Mouse (Mus musculus): ENCODE measurements around the gene Pigt. TPM values are rescaled to one million over a fixed set of nuclear protein-coding genes. Genes with fewer than 3 reads are reported as not detected.

Pigt gene
- 100 to 1,000 TPM in 1 of 2 experiments, 10 to 100 TPM in 1; 77.8 to 142 TPM for polyA plus RNA-seq (2012; fragmentation: generic; extraction: Trizol)

GRCm38 (mm10) chr2:164496847-164497690 lies at the start of gene Pigt:
TSS of gene Pigt (plus strand) at chr2:164497520.

DNA sequence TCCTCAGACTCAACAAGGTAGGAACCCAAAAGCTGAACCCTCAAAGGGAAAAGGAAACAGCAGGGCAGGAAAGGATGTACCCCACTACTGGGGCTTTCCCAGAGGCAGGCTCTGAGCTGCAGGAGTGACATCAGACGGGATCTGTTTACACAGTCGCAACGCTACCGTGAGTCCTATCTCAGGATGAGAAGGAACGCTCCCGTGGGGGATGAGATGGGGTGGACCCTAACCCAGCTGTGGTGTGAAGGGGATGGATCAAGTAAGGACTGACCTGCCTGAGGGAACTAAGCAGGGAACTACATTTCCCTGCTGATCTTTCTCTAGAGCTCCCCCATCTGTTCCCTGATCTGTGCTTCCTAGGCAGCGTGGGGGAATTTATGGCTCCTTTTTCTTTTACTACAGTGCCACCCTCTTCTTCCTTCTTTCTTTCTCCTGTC lies 40.4 kb upstream of the Pigt start, which contains the start of gene Sys1:
Gene Sys1 (plus strand): TSS at position 101 of the 437 bp plus-strand sequence.

DNA sequence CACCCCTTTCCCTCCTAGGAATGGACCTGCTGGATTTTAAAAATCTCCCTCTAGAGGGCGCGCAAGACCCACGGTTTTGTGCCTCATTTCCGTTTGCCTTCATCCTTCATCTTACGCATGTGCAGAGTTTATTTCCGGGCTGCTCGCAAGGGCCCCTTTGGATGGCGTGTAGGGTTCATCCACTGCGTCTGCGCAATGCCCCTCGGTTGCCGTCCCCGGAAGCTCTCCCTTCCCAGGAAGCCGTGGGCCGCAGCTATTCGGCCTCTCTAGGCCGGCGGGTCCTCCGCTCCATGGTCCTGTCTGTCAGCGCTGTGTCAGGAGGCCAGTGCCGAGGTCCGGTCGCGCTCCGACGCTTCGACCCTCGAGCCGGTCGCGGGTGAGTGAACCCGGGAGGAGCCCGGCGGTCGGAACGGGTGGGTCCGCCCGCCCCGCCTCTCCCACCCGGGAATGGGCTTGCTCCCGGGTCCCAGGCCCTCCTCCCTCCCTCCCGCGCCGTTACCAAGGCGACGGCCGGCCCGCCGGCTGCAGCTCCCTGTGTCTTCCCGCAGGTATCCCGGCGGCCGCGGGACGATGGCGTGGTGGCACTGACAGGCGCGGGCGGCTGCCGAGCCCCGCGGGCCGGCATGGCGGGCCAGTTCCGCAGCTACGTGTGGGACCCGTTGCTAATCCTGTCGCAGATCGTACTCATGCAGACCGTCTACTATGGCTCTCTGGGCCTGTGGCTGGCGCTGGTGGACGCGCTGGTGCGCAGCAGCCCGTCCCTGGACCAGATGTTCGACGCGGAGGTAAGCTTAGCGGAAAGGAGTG lies 36.4 kb upstream of the Pigt start, which contains the start of gene Gm20458:
Gene Gm20458 (plus strand): TSS at position 223 of the 807 bp plus-strand sequence.

GRCm38 (mm10) chr2:164473624-164474023 lies 23.7 kb upstream of the Pigt start, which contains the start of gene Trp53tg5:
TSS of gene Trp53tg5 (minus strand) at chr2:164473724.

DNA sequence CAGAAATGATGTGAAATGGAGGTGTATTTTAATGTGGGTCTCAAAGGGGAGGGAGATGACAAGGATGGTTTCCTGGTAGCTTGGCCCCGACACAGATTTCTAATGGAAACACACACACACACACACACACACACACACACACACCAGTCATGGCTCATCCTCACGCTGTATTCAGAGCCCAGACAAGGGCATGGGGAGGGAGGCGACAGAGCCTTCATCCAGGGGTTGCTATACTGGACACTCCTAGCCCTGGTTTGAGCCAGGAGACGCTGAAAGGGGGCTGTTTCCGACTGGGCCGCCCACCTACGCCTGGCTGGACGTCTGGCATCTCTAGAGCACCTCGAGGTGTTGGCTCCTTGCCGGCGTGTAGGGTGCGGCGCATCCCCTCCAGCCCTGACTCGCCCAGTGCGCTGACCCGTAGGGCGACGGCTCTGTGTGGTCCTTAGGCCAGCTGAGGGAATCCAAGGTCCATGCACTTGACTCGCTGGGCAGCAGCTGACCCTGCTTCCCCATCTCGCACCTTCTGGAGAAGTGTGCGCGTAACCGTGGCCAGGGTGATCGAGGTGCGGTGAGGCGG lies 11.6 kb upstream of the Pigt start, which contains the start of gene Dbndd2:
Gene Dbndd2 (plus strand): TSS at position 426 of the 577 bp plus-strand sequence.

Other genes with a start within 250 kb of the Pigt start
- gene Svs3b, start 240.9 kb upstream of the Pigt start, polyA plus RNA-seq (2012; fragmentation: generic; extraction: Trizol), result not detected
- gene Svs4, start 219.1 kb upstream of the Pigt start, polyA plus RNA-seq (2012; fragmentation: generic; extraction: Trizol), result not detected
- not detected for gene Svs3a, start 208.3 kb upstream of the Pigt start, polyA plus RNA-seq (2012; fragmentation: generic; extraction: Trizol)
- gene Svs6, start 180.8 kb upstream of the Pigt start, polyA plus RNA-seq (2012; fragmentation: generic; extraction: Trizol), result not detected
- not detected for gene Svs5, start 164.8 kb upstream of the Pigt start, polyA plus RNA-seq (2012; fragmentation: generic; extraction: Trizol)
- gene Slpi, start 108.4 kb upstream of the Pigt start, polyA plus RNA-seq (2012; fragmentation: generic; extraction: Trizol), result 1 to 10 TPM; 5.8 to 9.0 TPM
- under 1 TPM in 1 of 2 experiments, not detected in 1; 0.02 TPM for gene Rbpjl, start 94.4 kb upstream of the Pigt start, polyA plus RNA-seq (2012; fragmentation: generic; extraction: Trizol)
- 1 to 10 TPM in 1 of 2 experiments, under 1 TPM in 1; 0.02 to 1.3 TPM for gene Matn4, start 92.4 kb upstream of the Pigt start, polyA plus RNA-seq (2012; fragmentation: generic; extraction: Trizol)
- gene Sdc4, start 53.6 kb upstream of the Pigt start, polyA plus RNA-seq (2012; fragmentation: generic; extraction: Trizol), result 100 to 1,000 TPM in 1 of 2 experiments, 10 to 100 TPM in 1; 15.9 to 107 TPM
- gene Sys1, start 40.6 kb upstream of the Pigt start, polyA plus RNA-seq (2012; fragmentation: generic; extraction: Trizol), result 10 to 100 TPM; 54.4 to 73.3 TPM
- gene Gm20458, start 36.6 kb upstream of the Pigt start, polyA plus RNA-seq (2012; fragmentation: generic; extraction: Trizol), result 10 to 100 TPM; 15.0 to 18.1 TPM
- not detected for gene Trp53tg5, start 23.8 kb upstream of the Pigt start, polyA plus RNA-seq (2012; fragmentation: generic; extraction: Trizol)
- gene Dbndd2, start 11.4 kb upstream of the Pigt start, polyA plus RNA-seq (2012; fragmentation: generic; extraction: Trizol), result 1 to 10 TPM; 6.0 to 8.9 TPM
- gene Wfdc2, start 64.9 kb downstream of the Pigt start, polyA plus RNA-seq (2012; fragmentation: generic; extraction: Trizol), result not detected
- not detected for gene Spint3, start 75.9 kb downstream of the Pigt start, polyA plus RNA-seq (2012; fragmentation: generic; extraction: Trizol)
- not detected for gene Wfdc6a, start 87.9 kb downstream of the Pigt start, polyA plus RNA-seq (2012; fragmentation: generic; extraction: Trizol)
- not detected for gene Eppin, start 96.1 kb downstream of the Pigt start, polyA plus RNA-seq (2012; fragmentation: generic; extraction: Trizol)
- gene Wfdc6b, start 116.0 kb downstream of the Pigt start, polyA plus RNA-seq (2012; fragmentation: generic; extraction: Trizol), result not detected
- gene Wfdc8, start 116.1 kb downstream of the Pigt start, polyA plus RNA-seq (2012; fragmentation: generic; extraction: Trizol), result not detected
- gene Wfdc16, start 141.3 kb downstream of the Pigt start, polyA plus RNA-seq (2012; fragmentation: generic; extraction: Trizol), result not detected
- not detected for gene Wfdc10, start 158.5 kb downstream of the Pigt start, polyA plus RNA-seq (2012; fragmentation: generic; extraction: Trizol)
- not detected for gene Wfdc9, start 159.1 kb downstream of the Pigt start, polyA plus RNA-seq (2012; fragmentation: generic; extraction: Trizol)
- not detected for gene Wfdc11, start 176.6 kb downstream of the Pigt start, polyA plus RNA-seq (2012; fragmentation: generic; extraction: Trizol)
- gene Wfdc13, start 187.6 kb downstream of the Pigt start, polyA plus RNA-seq (2012; fragmentation: generic; extraction: Trizol), result under 1 TPM in 1 of 2 experiments, not detected in 1; 0.04 TPM
- not detected for gene Spint4, start 201.0 kb downstream of the Pigt start, polyA plus RNA-seq (2012; fragmentation: generic; extraction: Trizol)
- gene Spint5, start 217.8 kb downstream of the Pigt start, polyA plus RNA-seq (2012; fragmentation: generic; extraction: Trizol), result not detected
- gene Wfdc3, start 248.4 kb downstream of the Pigt start, polyA plus RNA-seq (2012; fragmentation: generic; extraction: Trizol), result 1 to 10 TPM in 1 of 2 experiments, under 1 TPM in 1; 0.27 to 1.1 TPM
- gene Dnttip1, start 248.5 kb downstream of the Pigt start, polyA plus RNA-seq (2012; fragmentation: generic; extraction: Trizol), result 10 to 100 TPM; 55.3 to 58.9 TPM

Measured in C3H10T1/2 (cell line).